Mouse (Mus musculus): ENCODE measurements around the gene Atg5.

The Atg5 gene

GRCm38 (mm10) chr10:44390286-44390685 is 122.1 kb downstream of the Atg5 start:
- DNase-seq (ENCODE audit: low spot score) = no peak

- DNase-seq (ENCODE audit: low spot score) = no peak
Observed at GRCm38 (mm10) chr10:44391509-44392290, 123.5 kb downstream of the Atg5 start.

DNA sequence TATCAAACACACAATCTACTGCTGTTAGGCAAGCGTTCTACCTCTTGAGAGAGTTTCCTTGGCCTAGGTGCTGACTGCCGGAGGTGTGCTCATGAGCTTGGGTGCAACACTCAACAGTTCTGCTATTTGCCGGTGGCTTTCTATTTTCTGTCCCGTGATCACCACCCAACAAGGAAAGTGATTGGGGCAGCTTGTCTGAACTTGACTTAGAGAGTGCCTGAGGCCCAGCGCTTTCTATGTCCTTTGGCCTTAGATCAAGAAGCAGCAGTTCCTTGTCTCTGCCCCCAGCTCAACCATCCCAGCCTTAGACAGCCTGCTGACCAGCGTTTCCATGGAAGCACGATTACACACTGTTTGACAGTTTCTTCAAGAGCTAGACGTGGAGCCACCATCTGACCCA is 124.7 kb downstream of the Atg5 start:
- DNase-seq (ENCODE audit: low spot score) = no peak

DNA sequence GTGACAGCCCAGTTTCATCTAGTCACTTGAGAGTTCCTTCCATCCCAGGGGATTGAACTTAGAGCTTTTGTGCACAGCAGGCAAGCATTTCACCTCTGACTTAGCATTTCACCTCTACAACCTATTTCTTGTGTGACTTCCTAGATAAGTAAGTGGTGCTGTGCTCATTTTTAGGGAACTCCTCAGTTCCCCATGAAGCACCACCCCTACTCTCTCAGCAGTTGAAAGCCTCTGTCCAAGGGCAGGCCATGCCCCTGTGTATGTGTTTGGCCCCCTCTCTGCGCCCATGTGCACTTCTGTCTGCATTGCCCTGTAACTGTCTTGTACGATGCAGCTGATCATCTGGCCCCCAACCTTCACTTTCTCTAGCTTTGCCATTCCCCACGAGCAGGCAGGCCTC is 132.0 kb downstream of the Atg5 start:
- no peak for DNase-seq (ENCODE audit: low spot score)

- no peak for DNase-seq (ENCODE audit: low spot score)
Observed at GRCm38 (mm10) chr10:44400602-44401001, 132.4 kb downstream of the Atg5 start.

DNA sequence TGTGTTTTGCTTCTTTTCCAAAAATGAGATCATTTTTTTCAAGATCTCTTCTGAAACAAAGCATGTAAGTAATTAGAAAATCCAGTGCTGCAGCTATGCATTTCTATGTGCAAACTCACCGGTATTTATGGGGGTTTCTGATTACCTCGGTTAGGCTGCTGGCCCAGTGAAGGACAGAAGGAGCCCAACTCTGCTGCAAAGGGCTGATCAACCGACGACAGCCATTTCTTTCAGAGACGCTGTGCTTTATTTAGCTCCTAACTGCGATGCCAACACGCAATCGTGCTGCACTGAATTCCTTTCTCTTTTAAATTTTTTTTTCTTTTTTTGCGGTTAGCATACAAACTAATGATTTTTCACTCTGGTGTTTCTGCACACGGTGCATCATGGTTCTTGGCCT is 133.4 kb downstream of the Atg5 start:
- no peak for DNase-seq (ENCODE audit: low spot score)

GRCm38 (mm10) chr10:44403415-44403814 is 135.3 kb downstream of the Atg5 start:
- DNase-seq (ENCODE audit: low spot score) = peak; percentile 1

DNA sequence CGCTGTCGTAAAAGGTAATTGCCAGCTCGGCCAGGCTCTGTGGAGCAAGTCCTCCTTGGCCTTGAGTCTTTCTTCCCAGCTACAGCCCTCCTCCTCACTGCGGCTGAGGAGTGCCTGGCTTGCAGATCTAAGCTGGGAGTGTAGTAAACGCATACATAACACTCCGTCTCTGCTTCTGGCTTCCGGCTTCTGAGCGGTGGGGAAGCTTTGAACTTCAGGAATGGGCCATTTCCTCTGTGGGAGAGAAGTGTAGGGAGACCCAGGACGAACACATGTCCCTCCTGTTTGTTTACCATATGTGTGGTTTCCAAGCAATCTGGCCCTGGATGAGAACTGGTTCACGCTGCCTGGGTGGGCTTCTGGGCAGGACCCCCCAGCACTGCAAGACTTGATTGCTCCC is 140.9 kb downstream of the Atg5 start:
- no peak for DNase-seq (ENCODE audit: low spot score)

GRCm38 (mm10) chr10:44409958-44410357 is 141.8 kb downstream of the Atg5 start:
- DNase-seq (ENCODE audit: low spot score) = no peak
